Mouse (Mus musculus) lung, postnatal 0 days (tissue): ENCODE measurements around the gene Emilin1.

ENCODE experiments used
- CTCF ChIP-seq: IDR thresholded peaks from 2 replicates; pipeline ENCODE4 v1.5.1; 2016; ENCODE audit warnings: antibody characterized with exemption, mild to moderate bottlenecking
- EP300 ChIP-seq: IDR thresholded peaks from 2 replicates; pipeline ENCODE4 v1.6.1; 2016; ENCODE audit warnings: antibody characterized with exemption, mild to moderate bottlenecking, control low read depth

DNA sequence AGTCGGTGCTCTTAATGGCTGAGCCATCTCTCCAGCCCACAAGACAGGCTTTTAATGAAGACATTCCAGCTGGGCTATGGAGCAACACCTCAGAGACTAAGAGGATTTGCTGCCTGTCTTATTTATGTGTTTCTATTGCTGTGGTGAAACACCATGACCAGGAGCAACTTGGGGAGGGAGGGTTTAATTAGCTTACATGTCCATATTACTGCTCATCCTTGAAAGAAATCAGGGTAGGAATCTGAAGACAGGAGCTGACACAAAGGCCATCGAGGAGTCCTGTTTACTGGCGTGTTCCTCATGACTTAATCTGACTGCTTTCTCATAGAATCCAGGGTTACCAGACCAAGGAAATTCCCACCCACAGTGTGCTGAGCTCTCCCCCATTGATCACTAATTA, 50.7 kb downstream of the Emilin1 start:
- TF ChIP-seq CTCF: no peak
- no peak for TF ChIP-seq EP300
